Mouse (Mus musculus) forebrain, embryonic 10.5 days (tissue): ENCODE results near the gene Tbx6. TPM values are rescaled to one million over a fixed set of nuclear protein-coding genes. Genes with fewer than 3 reads are reported as not detected.

ENCODE experiments used
- DNase-seq: peaks from one replicate; pipeline ENCODE4 v3.0.0-alpha.2; 2017; ENCODE audit warnings: low spot score; ENCODE audit errors: extremely low spot score
- H3K27ac ChIP-seq: fragments of 300-500 bp; sonication (generic); 2 replicates; pipeline ENCODE4 v1.5.1; 2016; ENCODE audit warnings: mild to moderate bottlenecking
- H3K27me3 ChIP-seq: fragments of 300-500 bp; sonication (generic); 2 replicates; pipeline ENCODE4 v1.6.1; 2016; ENCODE audit warnings: mild to moderate bottlenecking; ENCODE audit not compliant: poor library complexity, severe bottlenecking
- H3K36me3 ChIP-seq: fragments of 300-500 bp; sonication (generic); replicated peaks from 2 replicates; pipeline ENCODE4 v1.6.1; 2016; ENCODE audit warnings: mild to moderate bottlenecking, moderate library complexity
- H3K4me1 ChIP-seq: fragments of 300-500 bp; sonication (generic); 2 replicates; pipeline ENCODE4 v1.6.1; 2016
- H3K4me3 ChIP-seq: fragments of 300-500 bp; sonication (generic); 2 replicates; pipeline ENCODE4 v1.5.1; 2016; ENCODE audit warnings: mild to moderate bottlenecking, moderate library complexity
- H3K9me3 ChIP-seq: fragments of 300-500 bp; sonication (generic); 2 replicates; pipeline ENCODE4 v1.6.1; 2016; ENCODE audit warnings: mild to moderate bottlenecking, moderate library complexity
- WGBS: fragments of 180-500 bp; shearing (Covaris S2); methylation state at CpG from one replicate; pipeline ENCODE4 v1.1.7; 2016; 5-methylcytosine and 5-hydroxymethylcytosine counted together
- polyA plus RNA-seq: library from polyadenylated mRNA; unstranded; fragments of >200 nt; fragmentation: Nextera tagmentation; extraction: Ambion mirVana; gene quantifications from 2 replicates; pipeline ENCODE4 v1.2.1, GENCODE M21; 2016

Tbx6 gene
- polyA plus RNA-seq, 1 experiment from 2014 or later: 0.61 TPM

- no peak overlapping the region for H3K4me3 ChIP-seq
- H3K4me1 ChIP-seq: peaks cover 34% of the 10 kb centered on the region
- DNase-seq: no peak
- H3K36me3 ChIP-seq: peaks cover 76% of the 10 kb centered on the region
- 96% methylated on average over 4 of the region's 4 CpGs for WGBS
- no peaks in the 10 kb centered on the region for H3K27me3 ChIP-seq
- H3K9me3 ChIP-seq: no peaks in the 10 kb centered on the region
- no peak overlapping the region for H3K27ac ChIP-seq
These were observed 7.9 kb downstream of the Tbx6 start for GRCm38 (mm10) chr7:126789141-126789540.

- H3K27ac ChIP-seq: peak within 1 kb of the TSS; percentile 95
- under 1% methylated on average over 78 of the region's 83 CpGs for WGBS
- peak; percentile 99 for DNase-seq
- H3K9me3 ChIP-seq: no peaks in the 10 kb centered on the region
- peaks cover 76% of the 10 kb centered on the region for H3K36me3 ChIP-seq
- no peaks in the 10 kb centered on the region for H3K27me3 ChIP-seq
- H3K4me1 ChIP-seq: peaks cover 55% of the 10 kb centered on the region
- H3K4me3 ChIP-seq: peak within 1 kb of the TSS; percentile 86
These were observed 10.8 kb downstream of the Tbx6 start, which contains the start of gene Ppp4c for GRCm38 (mm10) chr7:126791851-126792720. Gene Ppp4c, minus strand, starts transcription at chr7:126792496.

- no peak for DNase-seq
- Histone ChIP-seq H3K4me1 (peaks cover 63% of the 10 kb centered on the region), H3K27ac (peak overlapping the region; percentile 95), H3K9me3 (no peaks in the 10 kb centered on the region), H3K4me3 (peak overlapping the region; percentile 86), H3K36me3 (peaks cover 76% of the 10 kb centered on the region), H3K27me3 (no peaks in the 10 kb centered on the region)
- 29% methylated on average over 11 of the region's 11 CpGs for WGBS
These were observed 11.6 kb downstream of the Tbx6 start for GRCm38 (mm10) chr7:126792721-126793443.

GRCm38 (mm10) chr7:126793456-126794270, 12.4 kb downstream of the Tbx6 start:
- Histone ChIP-seq H3K4me1 (peaks cover 69% of the 10 kb centered on the region), H3K4me3 (no peak overlapping the region), H3K9me3 (no peaks in the 10 kb centered on the region), H3K27me3 (no peaks in the 10 kb centered on the region), H3K27ac (no peak overlapping the region), H3K36me3 (peaks cover 69% of the 10 kb centered on the region)
- no peak for DNase-seq
- WGBS: 78% methylated on average over 4 of the region's 4 CpGs

- Histone ChIP-seq H3K4me3 (no peak overlapping the region), H3K27ac (no peak overlapping the region), H3K9me3 (no peaks in the 10 kb centered on the region), H3K36me3 (peaks cover 63% of the 10 kb centered on the region), H3K4me1 (peaks cover 64% of the 10 kb centered on the region), H3K27me3 (no peaks in the 10 kb centered on the region)
- DNase-seq: no peak
- 76% methylated on average over 4 of the region's 4 CpGs for WGBS
These were observed 13.0 kb downstream of the Tbx6 start for GRCm38 (mm10) chr7:126794271-126794605.

- Histone ChIP-seq H3K9me3 (no peaks in the 10 kb centered on the region), H3K27ac (no peak overlapping the region), H3K27me3 (no peaks in the 10 kb centered on the region), H3K4me3 (peak overlapping the region; percentile 91), H3K4me1 (peaks cover 67% of the 10 kb centered on the region), H3K36me3 (peaks cover 51% of the 10 kb centered on the region)
- DNase-seq: no peak
- 81% methylated on average over 16 of the region's 16 CpGs for WGBS
These were observed 14.4 kb downstream of the Tbx6 start for GRCm38 (mm10) chr7:126795387-126796317.

- Histone ChIP-seq H3K4me3 (peak overlapping the region; percentile 91), H3K27me3 (no peaks in the 10 kb centered on the region), H3K4me1 (peaks cover 65% of the 10 kb centered on the region), H3K9me3 (no peaks in the 10 kb centered on the region), H3K27ac (no peak overlapping the region), H3K36me3 (peaks cover 54% of the 10 kb centered on the region)
- no peak for DNase-seq
- 87% methylated on average over 8 of the region's 8 CpGs for WGBS
These were observed 15.2 kb downstream of the Tbx6 start for GRCm38 (mm10) chr7:126796350-126796932.

- peaks cover 61% of the 10 kb centered on the region for H3K36me3 ChIP-seq
- peak within 1 kb of the TSS; percentile 91 for H3K4me3 ChIP-seq
- no peak for DNase-seq
- WGBS: 45% methylated on average over 21 of the region's 21 CpGs
- no peaks in the 10 kb centered on the region for H3K9me3 ChIP-seq
- H3K27ac ChIP-seq: peak within 1 kb of the TSS; percentile 98
- no peaks in the 10 kb centered on the region for H3K27me3 ChIP-seq
- H3K4me1 ChIP-seq: peaks cover 65% of the 10 kb centered on the region
These were observed 16.3 kb downstream of the Tbx6 start, which contains the start of gene Fam57b for GRCm38 (mm10) chr7:126797411-126798126. Gene Fam57b, plus strand, starts transcription at chr7:126797668.

- no peaks in the 10 kb centered on the region for H3K27me3 ChIP-seq
- WGBS: 1% methylated on average over 40 of the region's 40 CpGs
- no peaks in the 10 kb centered on the region for H3K9me3 ChIP-seq
- peak overlapping the region; percentile 91 for H3K4me3 ChIP-seq
- H3K4me1 ChIP-seq: peaks cover 57% of the 10 kb centered on the region
- no peak for DNase-seq
- peak overlapping the region; percentile 98 for H3K27ac ChIP-seq
- peaks cover 69% of the 10 kb centered on the region for H3K36me3 ChIP-seq
These were observed 17.1 kb downstream of the Tbx6 start for GRCm38 (mm10) chr7:126798127-126799049.

- Histone ChIP-seq H3K27me3 (no peaks in the 10 kb centered on the region), H3K36me3 (peaks cover 70% of the 10 kb centered on the region), H3K4me3 (peak overlapping the region; percentile 91), H3K27ac (peak overlapping the region; percentile 98), H3K4me1 (peaks cover 52% of the 10 kb centered on the region), H3K9me3 (no peaks in the 10 kb centered on the region)
- WGBS: under 1% methylated on average over 36 of the region's 36 CpGs
- peak; percentile 97 for DNase-seq
These were observed 17.8 kb downstream of the Tbx6 start for GRCm38 (mm10) chr7:126799050-126799467.
